Mouse (Mus musculus) thymus, postnatal 0 days (tissue): ENCODE measurements around the gene Nalcn. TPM values are rescaled to one million over a fixed set of nuclear protein-coding genes. Genes with fewer than 3 reads are reported as not detected.
"Not testable (repeated sequence)": the region's sequence is repeated elsewhere in the genome, so short reads cannot be mapped to it uniquely, and the experiment has no call there.

Source experiments
- DNase-seq: peaks from one replicate; pipeline ENCODE4 v3.0.0-alpha.2; 2015; ENCODE audit warnings: low spot score
- polyA plus RNA-seq: library from polyadenylated mRNA; unstranded; fragments of >200 nt; fragmentation: Nextera tagmentation; extraction: Ambion mirVana; gene quantifications from 2 replicates; pipeline ENCODE4 v1.2.1, GENCODE M21; 2015

The Nalcn gene
- 0.05 and 0.12 TPM in 2 replicates for polyA plus RNA-seq

GRCm38 (mm10) chr14:123626501-123627179, at the start of gene Nalcn:
TSS of gene Nalcn (minus strand) at chr14:123627144.
- no peak for DNase-seq

- not testable (repeated sequence) for DNase-seq
These were observed 44.1 kb upstream of the Nalcn start for GRCm38 (mm10) chr14:123671076-123671475.

GRCm38 (mm10) chr14:123664451-123664850, 37.5 kb upstream of the Nalcn start:
- DNase-seq = no peak

GRCm38 (mm10) chr14:123663206-123663605, 36.3 kb upstream of the Nalcn start:
- DNase-seq = no peak

GRCm38 (mm10) chr14:123662386-123662785, 35.4 kb upstream of the Nalcn start:
- DNase-seq = no peak

GRCm38 (mm10) chr14:123661091-123661491, 34.1 kb upstream of the Nalcn start:
- DNase-seq = no peak

- DNase-seq = no peak
These were observed 33.0 kb upstream of the Nalcn start, which contains the start of gene Itgbl1 for GRCm38 (mm10) chr14:123659921-123660385. TSS of gene Itgbl1 (plus strand) at chr14:123659971.

GRCm38 (mm10) chr14:123627180-123627562, 227 bp upstream of the Nalcn start:
- no peak for DNase-seq

GRCm38 (mm10) chr14:123622969-123623368, 4.0 kb downstream of the Nalcn start:
- DNase-seq = no peak

GRCm38 (mm10) chr14:123595265-123595664, 31.7 kb downstream of the Nalcn start:
- DNase-seq = no peak

- no peak for DNase-seq
These were observed 39.5 kb downstream of the Nalcn start for GRCm38 (mm10) chr14:123587412-123587811.

GRCm38 (mm10) chr14:123582433-123582832, 44.5 kb downstream of the Nalcn start:
- no peak for DNase-seq

- DNase-seq = no peak
These were observed 51.6 kb downstream of the Nalcn start for GRCm38 (mm10) chr14:123575356-123575755.

- DNase-seq = no peak
These were observed 52.0 kb downstream of the Nalcn start for GRCm38 (mm10) chr14:123574936-123575335.

- no peak for DNase-seq
These were observed 60.3 kb downstream of the Nalcn start for GRCm38 (mm10) chr14:123566599-123566998.

GRCm38 (mm10) chr14:123555533-123555932, 71.4 kb downstream of the Nalcn start:
- DNase-seq = no peak

GRCm38 (mm10) chr14:123554936-123555335, 72.0 kb downstream of the Nalcn start:
- DNase-seq = no peak

GRCm38 (mm10) chr14:123542362-123542761, 84.6 kb downstream of the Nalcn start:
- no peak for DNase-seq

GRCm38 (mm10) chr14:123535636-123536035, 91.3 kb downstream of the Nalcn start:
- no peak for DNase-seq

- no peak for DNase-seq
These were observed 93.9 kb downstream of the Nalcn start for GRCm38 (mm10) chr14:123533000-123533399.

- DNase-seq = no peak
These were observed 95.7 kb downstream of the Nalcn start for GRCm38 (mm10) chr14:123531271-123531670.

GRCm38 (mm10) chr14:123529143-123529542, 97.8 kb downstream of the Nalcn start:
- no peak for DNase-seq
